ENCODE assay signal across 30 mouse cellular contexts in genomic region chr4:154055482-154055881, GRCm38 (mm10). TPM values are rescaled to one million over a fixed set of nuclear protein-coding genes. Genes with fewer than 3 reads are reported as not detected.
DNase-seq lines count a peak whose midpoint lies in the region; ATAC-seq lines count a peak whose summit lies in the region.
"Had no signal": no experiment of that assay in that cellular context is flagged by ENCODE, and none has a peak within 500 bp of the region (broad histone marks: within the 10 kb centered on the region; RNA-seq: fewer than 3 reads in every experiment).

No protein-coding gene starts in this region.

- no peak overlapping the region for H3K4me3 ChIP-seq in heart, embryonic 12.5 days
- H3K4me3 ChIP-seq in embryonic facial prominence, embryonic 13.5 days: no peak overlapping the region
- H3K4me3 ChIP-seq: forebrain, embryonic 15.5 days; hindbrain, embryonic 13.5 days; left cerebral cortex, adult 2 months; liver, embryonic 13.5 days; midbrain, embryonic 13.5 days had no signal

- H3K9ac ChIP-seq in heart, embryonic 12.5 days: no peak overlapping the region
- 0 out of 2 replicates have a peak overlapping the region, but pooled peaks have one; percentile 33 for H3K9ac ChIP-seq in embryonic facial prominence, embryonic 13.5 days
- H3K9ac ChIP-seq: forebrain, embryonic 15.5 days; hindbrain, embryonic 13.5 days; liver, embryonic 13.5 days; lung, embryonic 14.5 days; midbrain, embryonic 13.5 days had no signal

- peaks cover 35% of the 10 kb centered on the region; the same call in 1 of the 2 replicates for H3K27me3 ChIP-seq in heart, embryonic 12.5 days (replicated peaks)
- no peaks in the 10 kb centered on the region for H3K27me3 ChIP-seq in embryonic facial prominence, embryonic 13.5 days
- H3K27me3 ChIP-seq: forebrain, embryonic 15.5 days; hindbrain, embryonic 13.5 days; liver, embryonic 13.5 days; midbrain, embryonic 13.5 days had no signal

- DNase-seq in heart, adult 18-20 months: peak; percentile 23 to 30
- DNase-seq in NIH3T3 (ENCODE audit: low read depth): peak; percentile 78
- peak; percentile 8 to 37 for DNase-seq in heart, postnatal 36 days
- DNase-seq in right cerebral cortex, postnatal 36 days (ENCODE audit: low spot score in 2 of 2): no peak
- no peak for DNase-seq in cerebellum, adult 9-10 months
- DNase-seq: adrenal gland, postnatal 36 days; cerebellum, adult 9-11 months; gastrocnemius, postnatal 36 days; kidney, adult 2 months; liver, embryonic 13.5 days; lung, embryonic 14.5 days; thymus, postnatal 25 days had no signal

- intact Hi-C loops in heart, postnatal 36 days (cut with DNase I): no loop called here

- no peaks in the 10 kb centered on the region for H3K36me3 ChIP-seq in heart, embryonic 12.5 days
- no peaks in the 10 kb centered on the region for H3K36me3 ChIP-seq in embryonic facial prominence, embryonic 13.5 days
- H3K36me3 ChIP-seq: forebrain, embryonic 15.5 days; hindbrain, embryonic 13.5 days; liver, embryonic 13.5 days; midbrain, embryonic 13.5 days had no signal

- WGBS in heart, embryonic 12.5 days: 77% methylated on average over 7 of the region's 7 CpGs
- WGBS in embryonic facial prominence, embryonic 13.5 days: 81% methylated on average over 7 of the region's 7 CpGs

- H3K9me3 ChIP-seq in heart, embryonic 12.5 days (replicated peaks): no peaks in the 10 kb centered on the region
- H3K9me3 ChIP-seq in embryonic facial prominence, embryonic 13.5 days: no peaks in the 10 kb centered on the region
- H3K9me3 ChIP-seq: forebrain, embryonic 15.5 days; hindbrain, embryonic 13.5 days; liver, embryonic 13.5 days; midbrain, embryonic 13.5 days had no signal

- no peaks in the 10 kb centered on the region for H3K4me1 ChIP-seq in heart, embryonic 12.5 days (replicated peaks)
- peaks cover 24% of the 10 kb centered on the region for H3K4me1 ChIP-seq in embryonic facial prominence, embryonic 13.5 days
- H3K4me1 ChIP-seq: forebrain, embryonic 15.5 days; hindbrain, embryonic 13.5 days; liver, embryonic 13.5 days; midbrain, embryonic 13.5 days had no signal

- no peak for ATAC-seq in heart, embryonic 12.5 days (ENCODE audit: insufficient number of reproducible peaks, low FRiP score)
- no peak for ATAC-seq in embryonic facial prominence, embryonic 13.5 days (ENCODE audit: insufficient number of reproducible peaks, insufficient read depth, low FRiP score, low TSS enrichment, low read depth)
- ATAC-seq: forebrain, embryonic 15.5 days; midbrain, embryonic 13.5 days had no signal

- H3K4me2 ChIP-seq in heart, embryonic 12.5 days: no peak overlapping the region
- H3K4me2 ChIP-seq in embryonic facial prominence, embryonic 13.5 days: no peak overlapping the region
- H3K4me2 ChIP-seq: forebrain, embryonic 15.5 days; hindbrain, embryonic 13.5 days; liver, embryonic 13.5 days; lung, embryonic 14.5 days; midbrain, embryonic 13.5 days had no signal

- no peak overlapping the region for H3K27ac ChIP-seq in heart, embryonic 12.5 days (ENCODE audit: poor library complexity, severe bottlenecking)
- peak overlapping the region; percentile 66 for H3K27ac ChIP-seq in embryonic facial prominence, embryonic 13.5 days
- H3K27ac ChIP-seq: forebrain, embryonic 15.5 days; hindbrain, embryonic 13.5 days; kidney, postnatal 0 days; left cerebral cortex, adult 2 months; liver, embryonic 13.5 days; midbrain, embryonic 13.5 days had no signal

RNA-seq across cellular contexts. Expression of gene Ccdc27, which starts 13.0 kb away (rescaled TPM):
- total RNA-seq in heart, adult 18-20 months (2021): not detected
- 0.09 and 0.10 TPM in 2 replicates for polyA plus RNA-seq in heart, embryonic 12.5 days (2016; fragmentation: Nextera tagmentation; extraction: Ambion mirVana)
- polyA plus RNA-seq in embryonic facial prominence, embryonic 13.5 days (2015; fragmentation: Nextera tagmentation; extraction: Ambion mirVana): not detected in 2 replicates
- not detected for total RNA-seq in heart, postnatal 36 days (2021)
- total RNA-seq: adrenal gland, postnatal 36 days; common myeloid progenitor, adult 5-6 weeks; gastrocnemius, postnatal 36 days; left cerebral cortex, adult 2 months; left cerebral cortex, postnatal 36 days; megakaryocyte, adult 5-6 weeks; monocyte, adult 5-6 weeks; neutrophil, adult 5-6 weeks had no signal
- polyA plus RNA-seq: C2C12; embryonic facial prominence, embryonic 11.5 days; forebrain, embryonic 15.5 days; heart, embryonic 16.5 days; hindbrain, embryonic 13.5 days; kidney, adult 2 months; large intestine, adult 2 months; limb, embryonic 14.5 days; liver, embryonic 13.5 days; midbrain, embryonic 13.5 days; spleen, adult 2 months had no signal

RNA-seq across cellular contexts. Expression of gene Smim1, which starts 29.5 kb away (rescaled TPM):
- total RNA-seq in heart, adult 18-20 months (2021): 1 to 10 TPM; 5.4 to 5.6 TPM
- 64.6 and 77.0 TPM in 2 replicates for polyA plus RNA-seq in heart, embryonic 12.5 days (2016; fragmentation: Nextera tagmentation; extraction: Ambion mirVana)
- 12.5 and 16.8 TPM in 2 replicates for polyA plus RNA-seq in embryonic facial prominence, embryonic 13.5 days (2015; fragmentation: Nextera tagmentation; extraction: Ambion mirVana)
- 1 to 10 TPM; 5.9 to 7.0 TPM for total RNA-seq in heart, postnatal 36 days (2021)

RNA-seq across cellular contexts. Expression of gene Lrrc47, which starts 44.0 kb away (rescaled TPM):
- total RNA-seq in heart, adult 18-20 months (2021): 10 to 100 TPM; 38.4 to 41.6 TPM
- 21.8 and 27.2 TPM in 2 replicates for polyA plus RNA-seq in heart, embryonic 12.5 days (2016; fragmentation: Nextera tagmentation; extraction: Ambion mirVana)
- polyA plus RNA-seq in embryonic facial prominence, embryonic 13.5 days (2015; fragmentation: Nextera tagmentation; extraction: Ambion mirVana): 20.1 and 21.4 TPM in 2 replicates
- 10 to 100 TPM; 30.6 to 33.1 TPM for total RNA-seq in heart, postnatal 36 days (2021)

Comparison
In these comparisons a context has a peak if more than half of its experiments do, and no peak if none do; other contexts are left out.
1. DNase-seq: peak in heart, adult 18-20 months (2 of 2), NIH3T3 (single experiment) and heart, postnatal 36 days (2 of 2); none in right cerebral cortex, postnatal 36 days (0 of 2) and cerebellum, adult 9-10 months (single experiment).